Mouse (Mus musculus): ENCODE measurements at regions not wholly inside any gene's neighbourhood (a gene's known extent, or its start where the extent isn't known, plus 50 kb on each side); places are given as distances from the start of the nearest gene placed in this dataset.

GRCm38 (mm10) chr6:73645378-73645777, 175.9 kb upstream of the 4931417E11Rik start:
- TF ChIP-seq EP300 (IDR thresholded peaks at IDR 0.05; ENCODE audit: low read depth) (no peak), CTCF (IDR thresholded peaks at IDR 0.05; ENCODE audit: low read depth) (no peak)

Measured in liver, embryonic 14.5 days (tissue).